Mouse (Mus musculus) E14TG2a.4 (cell line): ENCODE results near the gene Cd244a.

Experiments used
- CTCF ChIP-seq: conservative IDR thresholded peaks from 2 replicates; pipeline ENCODE4 v1.5.1; 2014; ENCODE audit warnings: low read length
- NANOG ChIP-seq: IDR thresholded peaks from 2 replicates; pipeline ENCODE4 v1.6.1; 2014; ENCODE audit warnings: borderline replicate concordance, low read length, mixed read lengths
- POU5F1 ChIP-seq: IDR thresholded peaks from 2 replicates; pipeline ENCODE4 v1.6.1; 2014; ENCODE audit warnings: low read length, borderline replicate concordance

GRCm38 (mm10) chr1:171610026-171610425, 51.0 kb downstream of the Cd244a start:
- TF ChIP-seq CTCF (peak; percentile 56), POU5F1 (no peak), NANOG (no peak)
